In genomic region chr2:104367291-104367690, GRCm38 (mm10) we compare ENCODE assay signal across 11 mouse cellular contexts. TPM values are rescaled to one million over a fixed set of nuclear protein-coding genes. Genes with fewer than 3 reads are reported as not detected.
DNase-seq lines count a peak whose midpoint lies in the region; ATAC-seq lines count a peak whose summit lies in the region.
"Had no signal": no experiment of that assay in that cellular context is flagged by ENCODE, and none has a peak within 500 bp of the region (broad histone marks: within the 10 kb centered on the region; RNA-seq: fewer than 3 reads in every experiment).

No protein-coding gene starts in this region.

- peaks cover 16% of the 10 kb centered on the region for H3K4me1 ChIP-seq in forebrain, embryonic 16.5 days (replicated peaks; ENCODE audit: control insufficient read depth, insufficient read depth, low read length)
- H3K4me1 ChIP-seq in midbrain, embryonic 15.5 days = peaks cover 11% of the 10 kb centered on the region

- 53% methylated on average over 2 of the region's 2 CpGs for WGBS in forebrain, embryonic 16.5 days
- WGBS in midbrain, embryonic 15.5 days = 70% methylated on average over 2 of the region's 2 CpGs

- peak overlapping the region; percentile 75 for H3K27ac ChIP-seq in forebrain, embryonic 16.5 days (ENCODE audit: low read length)
- peak overlapping the region; percentile 74 for H3K27ac ChIP-seq in midbrain, embryonic 15.5 days
- H3K27ac ChIP-seq: macrophage had no signal

- peak; percentile 69 for DNase-seq in kidney, postnatal 10 days
- no peak for DNase-seq in kidney, adult 9 months
- DNase-seq in kidney, postnatal 4 days = peak; percentile 69 to 72
- DNase-seq in ovary, adult 18-20 months (ENCODE audit: low spot score) = no peak
- no peak for DNase-seq in adrenal gland, postnatal 4 days (ENCODE audit: low spot score in 2 of 2)
- DNase-seq in adrenal gland, adult 18-20 months (ENCODE audit: low spot score in 2 of 2) = no peak
- DNase-seq: adrenal gland, postnatal 14 days had no signal

- peak; percentile 13; the same call in 1 of the 2 replicates for ATAC-seq in forebrain, embryonic 16.5 days
- peak; percentile 13; the same call in 1 of the 2 replicates for ATAC-seq in midbrain, embryonic 15.5 days (replicated peaks)

- H3K9ac ChIP-seq in forebrain, embryonic 16.5 days (replicated peaks; ENCODE audit: low read depth, low read length) = no peak overlapping the region
- H3K9ac ChIP-seq in midbrain, embryonic 15.5 days = no peak overlapping the region

- H3K9me3 ChIP-seq in forebrain, embryonic 16.5 days (ENCODE audit: control insufficient read depth, low read length) = no peaks in the 10 kb centered on the region
- H3K9me3 ChIP-seq in midbrain, embryonic 15.5 days = no peaks in the 10 kb centered on the region
- H3K9me3 ChIP-seq: G1E had no signal

- no peak overlapping the region for H3K4me2 ChIP-seq in forebrain, embryonic 16.5 days (ENCODE audit: low read length)
- no peak overlapping the region for H3K4me2 ChIP-seq in midbrain, embryonic 15.5 days

- H3K36me3 ChIP-seq in forebrain, embryonic 16.5 days (ENCODE audit: control insufficient read depth, insufficient read depth) = no peaks in the 10 kb centered on the region
- no peaks in the 10 kb centered on the region for H3K36me3 ChIP-seq in midbrain, embryonic 15.5 days (replicated peaks)
- H3K36me3 ChIP-seq: G1E had no signal

- no peaks in the 10 kb centered on the region for H3K27me3 ChIP-seq in forebrain, embryonic 16.5 days (replicated peaks; ENCODE audit: control insufficient read depth, insufficient read depth, low read length)
- H3K27me3 ChIP-seq in midbrain, embryonic 15.5 days (replicated peaks) = no peaks in the 10 kb centered on the region

- no peak overlapping the region for H3K4me3 ChIP-seq in forebrain, embryonic 16.5 days (replicated peaks; ENCODE audit: low read length)
- H3K4me3 ChIP-seq in midbrain, embryonic 15.5 days = no peak overlapping the region

RNA-seq across cellular contexts. Expression of gene D430041D05Rik, which starts 43.5 kb away (rescaled TPM):
- 13.7 and 14.9 TPM in 2 replicates for polyA plus RNA-seq in forebrain, embryonic 16.5 days (2015; fragmentation: Nextera tagmentation; extraction: Ambion mirVana)
- 10.6 and 11.4 TPM in 2 replicates for polyA plus RNA-seq in midbrain, embryonic 15.5 days (2015; fragmentation: Nextera tagmentation; extraction: Ambion mirVana)
- total RNA-seq in adrenal gland, postnatal 4 days (2021) = 1 to 10 TPM; 5.2 to 5.3 TPM
- total RNA-seq in adrenal gland, adult 18-20 months (2021) = 10 to 100 TPM in 1 of 2 experiments, 1 to 10 TPM in 1; 7.0 to 11.9 TPM
- polyA plus RNA-seq: macrophage had no signal

Comparison
In these comparisons a context has a peak if more than half of its experiments do, and no peak if none do; other contexts are left out.
1. DNase-seq: peak in kidney, postnatal 10 days (single experiment) and kidney, postnatal 4 days (2 of 2); none in kidney, adult 9 months (single experiment), ovary, adult 18-20 months (single experiment), adrenal gland, postnatal 4 days (0 of 2) and adrenal gland, adult 18-20 months (0 of 2).